Mouse (Mus musculus) heart, postnatal 0 days (tissue): Measurements from ENCODE around the gene Fads1.

Source experiments
- CTCF ChIP-seq: IDR thresholded peaks from 2 replicates; pipeline ENCODE4 v1.5.1; 2016; ENCODE audit warnings: antibody characterized with exemption, control low read depth, low read depth
- EP300 ChIP-seq: IDR thresholded peaks from 2 replicates; pipeline ENCODE4 v1.6.1; 2016; ENCODE audit warnings: antibody characterized with exemption, low read depth

- TF ChIP-seq CTCF (no peak), EP300 (no peak)
Observed at GRCm38 (mm10) chr19:10143667-10144066, 39.0 kb upstream of the Fads1 start.
